Mouse (Mus musculus): Measurements from ENCODE around the gene Ptgfrn. TPM values are rescaled to one million over a fixed set of nuclear protein-coding genes. Genes with fewer than 3 reads are reported as not detected.
A peak's percentile ranks its signal among the peaks of the same experiment; 100 is the strongest.

The Ptgfrn gene
- total RNA-seq, 2 experiments from 2014 or later = 6.9 to 13.8 TPM

GRCm38 (mm10) chr3:101070230-101070795, 39.8 kb downstream of the Ptgfrn start:
- peak; percentile 85 for DNase-seq
- intact Hi-C loops (cut with DNase I) = no loop called here
- Histone ChIP-seq H3K27ac (peak overlapping the region; percentile 70), H3K4me3 (no peak overlapping the region)
- no peak for TF ChIP-seq CTCF (IDR thresholded peaks at IDR 0.05)

- Histone ChIP-seq H3K27ac (no peak overlapping the region), H3K4me3 (no peak overlapping the region)
- intact Hi-C loops (cut with DNase I) = no loop called here
- no peak for DNase-seq
- TF ChIP-seq CTCF (IDR thresholded peaks at IDR 0.05) = no peak
Measured at GRCm38 (mm10) chr3:101068701-101069100, 41.4 kb downstream of the Ptgfrn start.

GRCm38 (mm10) chr3:101066175-101066574, 43.9 kb downstream of the Ptgfrn start:
- no peak overlapping the region for H3K4me3 ChIP-seq
- intact Hi-C loops (cut with DNase I) = no loop called here
- H3K27ac ChIP-seq = peak overlapping the region; percentile 46
- TF ChIP-seq CTCF (IDR thresholded peaks at IDR 0.05) = no peak
- no peak for DNase-seq

GRCm38 (mm10) chr3:101061865-101062585, 48.1 kb downstream of the Ptgfrn start:
- TF ChIP-seq CTCF (IDR thresholded peaks at IDR 0.05) = no peak
- no peak overlapping the region for H3K4me3 ChIP-seq
- DNase-seq = no peak
- intact Hi-C loops (cut with DNase I) = no loop called here
- no peak overlapping the region for H3K27ac ChIP-seq

DNA sequence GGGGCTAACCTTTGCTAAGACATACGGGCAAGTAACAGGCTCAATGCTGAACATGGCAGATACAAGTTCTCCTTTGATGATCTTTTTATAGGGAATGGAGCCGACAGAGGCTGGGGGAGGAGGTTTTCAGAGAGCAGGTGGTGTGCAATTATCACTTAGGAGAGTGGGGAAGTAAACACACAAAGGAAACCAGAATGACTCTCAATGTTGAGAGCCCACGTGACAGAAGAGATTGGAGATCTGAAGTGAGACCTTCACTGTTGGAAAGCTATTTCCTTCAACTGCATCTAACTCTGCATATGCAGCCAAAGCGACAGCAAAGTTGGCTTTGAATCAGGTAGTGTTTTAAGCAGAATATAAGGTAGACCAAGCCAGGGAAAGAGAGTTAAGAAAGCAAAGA, 50.9 kb downstream of the Ptgfrn start:
- no peak for DNase-seq
- TF ChIP-seq CTCF (IDR thresholded peaks at IDR 0.05) = no peak
- intact Hi-C loops (cut with DNase I) = no loop called here
- Histone ChIP-seq H3K27ac (no peak overlapping the region), H3K4me3 (no peak overlapping the region)

- intact Hi-C loops (cut with DNase I) = no loop called here
- Histone ChIP-seq H3K27ac (no peak overlapping the region), H3K4me3 (no peak overlapping the region)
- no peak for DNase-seq
- no peak for TF ChIP-seq CTCF (IDR thresholded peaks at IDR 0.05)
Measured at GRCm38 (mm10) chr3:101058203-101058602, 51.9 kb downstream of the Ptgfrn start.

DNA sequence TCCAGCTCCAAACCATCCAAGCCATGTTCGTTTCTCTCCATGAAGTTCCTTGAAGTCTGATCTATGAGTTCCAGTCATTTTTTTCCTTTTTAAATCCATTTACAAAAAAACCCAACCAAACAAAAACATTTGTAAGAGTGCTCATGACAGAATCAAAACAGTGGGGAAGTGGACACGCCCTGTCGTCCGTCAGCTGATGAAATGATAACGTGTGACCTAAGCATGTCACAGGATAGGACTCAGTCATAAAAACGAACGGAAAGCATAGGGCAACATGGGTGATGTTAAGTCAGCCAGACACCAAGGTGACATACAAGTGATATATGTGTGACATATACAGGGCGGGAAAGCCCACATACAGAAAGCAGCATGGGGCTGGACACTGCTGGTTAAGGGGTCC, 54.9 kb downstream of the Ptgfrn start:
- Histone ChIP-seq H3K4me3 (no peak overlapping the region), H3K27ac (no peak overlapping the region)
- intact Hi-C loops (cut with DNase I) = no loop called here
- TF ChIP-seq CTCF (IDR thresholded peaks at IDR 0.05) = no peak
- DNase-seq = no peak

- DNase-seq = no peak
- Histone ChIP-seq H3K27ac (no peak overlapping the region), H3K4me3 (no peak overlapping the region)
- no peak for TF ChIP-seq CTCF (IDR thresholded peaks at IDR 0.05)
- intact Hi-C loops (cut with DNase I) = no loop called here
Measured at GRCm38 (mm10) chr3:101051601-101052000, 58.5 kb downstream of the Ptgfrn start.

DNA sequence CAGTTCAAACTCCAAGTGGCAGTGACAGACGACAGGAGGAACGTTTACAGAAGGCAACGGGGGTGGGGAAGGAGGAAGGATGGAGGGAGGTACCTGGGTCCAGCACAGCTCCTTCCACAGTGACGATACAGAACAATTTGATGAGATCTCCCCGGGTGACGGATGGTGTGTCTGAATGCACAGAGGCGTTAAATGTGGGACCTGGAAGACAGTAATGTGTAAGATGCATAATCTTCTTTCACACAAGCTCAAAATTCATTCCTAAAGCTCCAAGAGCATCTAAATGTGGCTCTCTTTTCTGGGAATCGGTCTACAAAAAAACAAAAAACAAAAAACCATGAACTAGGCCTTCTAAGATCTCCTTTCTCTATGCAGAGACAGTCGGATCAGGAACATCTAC, 60.1 kb downstream of the Ptgfrn start:
- Histone ChIP-seq H3K4me3 (no peak overlapping the region), H3K27ac (no peak overlapping the region; the same call in 1 of the 2 replicates)
- no peak for DNase-seq
- TF ChIP-seq CTCF (IDR thresholded peaks at IDR 0.05) = no peak
- intact Hi-C loops (cut with DNase I) = no loop called here

DNA sequence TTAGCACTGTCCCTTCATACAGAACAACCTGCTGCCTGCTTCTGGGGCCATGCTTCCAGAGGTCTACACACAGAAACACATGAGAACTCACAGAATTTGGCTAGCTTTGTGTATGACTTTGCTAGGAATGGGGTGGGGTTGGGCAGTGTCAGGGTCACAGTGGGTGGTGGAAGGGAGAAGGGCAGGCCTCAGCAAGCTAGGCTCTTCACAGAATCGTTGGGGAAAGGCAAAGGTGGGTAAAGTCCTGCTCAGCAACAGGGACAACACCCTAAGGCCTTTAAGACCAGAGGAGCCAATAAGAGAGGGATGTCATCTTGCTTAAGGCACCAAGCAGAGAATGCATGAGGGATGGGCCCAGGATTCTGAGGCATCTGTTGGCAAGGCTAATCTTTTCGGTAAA, 61.3 kb downstream of the Ptgfrn start:
- Histone ChIP-seq H3K27ac (peak overlapping the region; percentile 13; the same call in 1 of the 2 replicates), H3K4me3 (no peak overlapping the region)
- TF ChIP-seq CTCF (IDR thresholded peaks at IDR 0.05) = no peak
- intact Hi-C loops (cut with DNase I) = no loop called here
- no peak for DNase-seq

DNA sequence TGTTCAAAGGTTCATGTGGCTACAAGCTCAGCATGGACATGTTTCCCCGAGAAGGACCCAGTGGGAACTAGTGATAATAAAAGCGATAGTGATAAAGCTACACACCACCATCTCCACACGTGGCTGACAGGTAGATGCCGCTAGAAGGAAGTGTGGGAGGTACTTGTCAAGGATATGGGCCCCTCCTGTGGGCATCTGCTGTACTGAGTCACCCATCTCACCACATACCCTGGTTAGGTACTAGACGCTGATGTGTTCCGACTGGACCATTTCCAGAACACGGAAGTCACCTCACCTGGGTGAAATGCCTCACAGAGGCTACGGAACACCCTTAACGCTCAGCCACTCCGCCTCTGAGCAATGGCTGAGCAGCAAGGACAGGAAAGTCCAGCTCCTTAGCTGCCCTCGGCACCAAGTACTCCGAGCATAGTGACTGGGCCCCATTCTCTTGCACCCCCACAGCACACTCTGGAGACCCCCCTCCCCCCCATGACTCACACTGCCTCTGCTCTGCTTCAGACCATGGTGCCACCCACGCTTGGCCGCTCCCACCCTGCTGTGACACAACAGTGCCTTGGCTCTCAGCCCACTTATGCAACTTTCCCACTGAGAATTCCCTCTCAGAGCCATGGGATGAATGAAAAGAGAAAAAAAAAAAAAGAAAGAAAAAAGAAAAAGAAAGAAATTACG, 62.3 kb downstream of the Ptgfrn start:
- H3K27ac ChIP-seq = peak overlapping the region; percentile 70
- DNase-seq = peak; percentile 81
- intact Hi-C loops (cut with DNase I) = no loop called here
- no peak overlapping the region for H3K4me3 ChIP-seq
- no peak for TF ChIP-seq CTCF (IDR thresholded peaks at IDR 0.05)

- intact Hi-C loops (cut with DNase I) = no loop called here
- peak overlapping the region; percentile 68 for H3K27ac ChIP-seq
- no peak for TF ChIP-seq CTCF (IDR thresholded peaks at IDR 0.05)
- DNase-seq = peak; percentile 87
- peak overlapping the region; percentile 30 for H3K4me3 ChIP-seq
Measured at GRCm38 (mm10) chr3:101045431-101045830, 64.6 kb downstream of the Ptgfrn start.

GRCm38 (mm10) chr3:101044686-101045085, 65.4 kb downstream of the Ptgfrn start:
- intact Hi-C loops (cut with DNase I) = no loop called here
- Histone ChIP-seq H3K27ac (no peak overlapping the region; the same call in 1 of the 2 replicates), H3K4me3 (no peak overlapping the region)
- no peak for DNase-seq
- TF ChIP-seq CTCF (IDR thresholded peaks at IDR 0.05) = no peak

Measured in gastrocnemius, adult 2 months (tissue).